Mouse (Mus musculus) olfactory bulb, adult 2 months (tissue): ENCODE data around the gene Bcar3. TPM values are rescaled to one million over a fixed set of nuclear protein-coding genes. Genes with fewer than 3 reads are reported as not detected.

ENCODE experiments used
- H3K27ac ChIP-seq: fragments of 200-500 bp; 2 replicates; pipeline ENCODE4 v1.5.1; 2012; ENCODE audit warnings: low read depth, low read length; ENCODE audit not compliant: insufficient read depth
- H3K4me1 ChIP-seq: fragments of 200-500 bp; 2 replicates; pipeline ENCODE4 v1.6.1; 2012; ENCODE audit warnings: low read length; ENCODE audit not compliant: control insufficient read depth, insufficient read depth
- H3K4me3 ChIP-seq: fragments of 200-500 bp; 2 replicates; pipeline ENCODE4 v1.5.1; 2012; ENCODE audit warnings: mild to moderate bottlenecking, low read depth, low read length, moderate library complexity; ENCODE audit not compliant: insufficient read depth
- CTCF ChIP-seq: fragments of 200-500 bp; IDR thresholded peaks from 2 replicates; pipeline ENCODE4 v1.5.1; 2012; ENCODE audit warnings: low read depth, mild to moderate bottlenecking, low read length, moderate library complexity; ENCODE audit not compliant: insufficient read depth
- POLR2A ChIP-seq: fragments of 200-500 bp; IDR thresholded peaks from 2 replicates; pipeline ENCODE4 v1.6.1; 2012; ENCODE audit warnings: mild to moderate bottlenecking, low read depth, low read length, moderate library complexity; ENCODE audit not compliant: insufficient read depth
- WGBS: fragments of 180-500 bp; shearing (Covaris S2); methylation state at CpG from one replicate; pipeline ENCODE4 v1.1.7; 2018; 5-methylcytosine and 5-hydroxymethylcytosine counted together
- polyA plus RNA-seq: library from polyadenylated mRNA; stranded (reverse); fragments of >200 nt; gene quantifications from 2 replicates; pipeline ENCODE4 v1.2.4, GENCODE M21; 2012; ENCODE audit warnings: low replicate concordance; ENCODE audit not compliant: missing spikeins, insufficient read depth, insufficient read length

Gene Bcar3
- not detected in 2 replicates for polyA plus RNA-seq

GRCm38 (mm10) chr3:122293954-122294850 is at the start of gene Bcar3:
Gene Bcar3, plus strand, starts transcription at chr3:122294136.
- Histone ChIP-seq H3K4me3 (peak within 1 kb of the TSS; percentile 97), H3K4me1 (peaks cover 6% of the 10 kb centered on the region), H3K27ac (peak within 1 kb of the TSS; percentile 99)
- TF ChIP-seq POLR2A: peak; percentile 15
- 0 out of 2 replicates have a peak, but pooled peaks have one; percentile 9 for TF ChIP-seq CTCF
- 2% methylated on average over 37 of the region's 37 CpGs for WGBS

- H3K27ac ChIP-seq: 0 out of 2 replicates have a peak overlapping the region, but pooled peaks have one; percentile 21
- H3K4me3 ChIP-seq: no peak overlapping the region
- TF ChIP-seq CTCF (no peak), POLR2A (no peak)
- peaks cover 8% of the 10 kb centered on the region; the same call in 1 of the 2 replicates for H3K4me1 ChIP-seq
- 31% methylated on average over 6 of the region's 6 CpGs for WGBS
These were observed 49.2 kb upstream of the Bcar3 start for GRCm38 (mm10) chr3:122244759-122245158.

- Histone ChIP-seq H3K4me3 (peak within 1 kb of the TSS; percentile 75), H3K27ac (peak within 1 kb of the TSS; percentile 57), H3K4me1 (peaks cover 8% of the 10 kb centered on the region; the same call in 1 of the 2 replicates)
- under 1% methylated on average over 88 of the region's 90 CpGs for WGBS
- TF ChIP-seq CTCF (peak; percentile 53; the same call in 1 of the 2 replicates), POLR2A (peak; percentile 57; the same call in 1 of the 2 replicates)
These were observed 48.6 kb upstream of the Bcar3 start, which contains the start of gene Gclm for GRCm38 (mm10) chr3:122245215-122245877. Gene Gclm, plus strand, starts transcription at chr3:122245557.

- Histone ChIP-seq H3K27ac (peak overlapping the region; percentile 57; the same call in 1 of the 2 replicates), H3K4me3 (peak overlapping the region; percentile 75), H3K4me1 (peaks cover 8% of the 10 kb centered on the region; the same call in 1 of the 2 replicates)
- under 1% methylated on average over 50 of the region's 50 CpGs for WGBS
- no peak for TF ChIP-seq POLR2A
- no peak for TF ChIP-seq CTCF
These were observed 48.0 kb upstream of the Bcar3 start for GRCm38 (mm10) chr3:122245878-122246332.

GRCm38 (mm10) chr3:122246406-122246805 is 47.5 kb upstream of the Bcar3 start:
- WGBS: 25% methylated on average over 6 of the region's 6 CpGs
- Histone ChIP-seq H3K27ac (no peak overlapping the region), H3K4me3 (peak overlapping the region; percentile 75), H3K4me1 (peaks cover 8% of the 10 kb centered on the region; the same call in 1 of the 2 replicates)
- TF ChIP-seq POLR2A: no peak
- TF ChIP-seq CTCF: no peak

GRCm38 (mm10) chr3:122246986-122247767 is 46.8 kb upstream of the Bcar3 start:
- Histone ChIP-seq H3K27ac (no peak overlapping the region), H3K4me1 (peaks cover 8% of the 10 kb centered on the region; the same call in 1 of the 2 replicates), H3K4me3 (peak overlapping the region; percentile 21)
- TF ChIP-seq CTCF: no peak
- no peak for TF ChIP-seq POLR2A
- WGBS: 54% methylated on average over 12 of the region's 12 CpGs

- WGBS: 88% methylated on average over 2 of the region's 2 CpGs
- Histone ChIP-seq H3K4me1 (peaks cover 10% of the 10 kb centered on the region; the same call in 1 of the 2 replicates), H3K4me3 (no peak overlapping the region), H3K27ac (no peak overlapping the region)
- no peak for TF ChIP-seq CTCF
- TF ChIP-seq POLR2A: no peak
These were observed 46.2 kb upstream of the Bcar3 start for GRCm38 (mm10) chr3:122247768-122248100.
